Mouse (Mus musculus) left cerebral cortex, adult 8-10 months (tissue): ENCODE results near the gene Maco1. TPM values are rescaled to one million over a fixed set of nuclear protein-coding genes. Genes with fewer than 3 reads are reported as not detected.
A peak's percentile ranks its signal among the peaks of the same experiment; 100 is the strongest.

ENCODE experiments used
- DNase-seq, 2 experiments: peaks; one replicate each; pipeline ENCODE4 v3.0.0; 2022; ENCODE audit warnings: low spot score in 2 of 2
- total RNA-seq, 4 experiments: library from RNA; stranded (reverse); gene quantifications; 2 replicates each; pipeline ENCODE4 v1.2.4; 2022

Gene Maco1
- 10 to 100 TPM; 48.8 to 62.7 (median 58.4) TPM for total RNA-seq

DNA sequence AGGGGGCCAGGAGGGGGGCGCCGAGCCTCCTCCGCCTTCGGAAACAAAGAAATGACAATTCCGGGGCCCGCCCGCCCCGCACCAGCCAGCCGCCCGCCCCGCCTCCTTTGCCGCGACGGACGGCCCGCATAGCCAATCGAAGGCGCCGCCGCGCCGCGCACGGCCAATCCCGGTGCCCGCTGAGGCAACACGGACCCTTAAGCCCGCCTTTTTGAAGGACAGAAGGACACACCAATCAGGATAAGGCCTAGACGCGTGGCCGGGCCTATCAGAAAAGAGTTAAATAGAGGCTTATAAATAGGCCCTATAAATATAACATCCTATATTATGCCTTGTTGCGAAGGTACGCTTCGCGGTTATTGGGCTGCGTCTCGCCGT lies at the start of gene Maco1:
TSS of gene Maco1 (minus strand) at position 87 of the 378 bp plus-strand sequence.
- peak; percentile 99 to 100 for DNase-seq

DNA sequence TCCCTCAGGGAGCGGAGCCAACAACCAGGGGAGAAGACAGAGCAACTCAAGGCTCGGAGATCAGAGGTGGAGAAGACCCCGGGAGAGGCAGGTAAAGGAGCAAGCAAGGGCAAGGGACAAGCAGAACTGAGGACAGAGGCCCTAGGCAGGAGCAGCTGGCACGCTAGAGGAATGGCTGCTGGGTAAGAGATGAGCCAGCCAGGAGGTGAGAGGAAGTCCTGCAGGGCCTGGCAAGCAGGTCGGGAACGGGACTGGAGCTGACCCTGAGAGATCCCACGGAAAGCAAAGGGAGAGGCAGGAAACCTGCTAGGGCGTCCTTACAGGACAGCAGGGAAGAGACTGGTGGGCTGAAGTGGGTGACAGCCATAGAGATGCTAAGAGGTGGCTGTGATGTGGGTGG lies 48.0 kb upstream of the Maco1 start:
- no peak for DNase-seq

DNA sequence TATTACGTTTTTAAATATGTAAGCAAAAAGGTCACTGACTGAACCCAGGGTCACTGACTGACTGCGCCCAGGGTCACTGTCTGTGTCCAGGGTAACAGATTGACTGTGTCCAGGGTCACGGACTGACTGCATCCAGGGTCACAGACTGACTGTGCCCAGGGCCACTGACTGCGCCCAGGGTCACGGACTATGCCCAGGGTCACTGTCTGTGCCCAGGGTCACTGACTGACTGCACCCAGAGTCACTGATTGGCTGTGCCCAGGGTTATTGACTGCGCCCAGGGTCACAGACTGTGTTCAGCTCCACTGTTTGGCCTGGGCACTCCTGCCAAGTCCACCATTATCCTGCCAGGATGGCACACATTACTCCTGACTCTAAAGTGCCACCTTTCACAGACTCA lies 44.1 kb upstream of the Maco1 start:
- DNase-seq, result no peak

DNA sequence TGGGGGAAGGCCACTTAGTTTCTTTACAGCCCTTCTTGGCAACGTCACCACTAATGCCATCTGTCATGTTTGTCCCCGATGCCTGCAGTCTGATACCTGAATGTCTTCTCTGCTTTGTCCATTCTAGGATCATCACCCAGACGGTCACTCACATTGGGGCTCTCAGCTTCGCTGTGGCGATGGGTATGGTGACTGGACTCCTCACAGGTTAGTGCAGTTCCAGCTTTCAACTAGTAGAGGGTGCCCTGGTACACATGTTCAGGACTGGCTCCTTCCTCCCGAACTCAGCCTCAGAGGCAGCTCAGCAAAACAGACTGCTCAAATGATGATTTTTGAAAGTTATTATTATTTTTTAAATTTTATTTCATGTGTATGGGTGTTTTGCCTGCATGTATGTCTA lies 39.0 kb upstream of the Maco1 start:
- DNase-seq, result no peak

DNA sequence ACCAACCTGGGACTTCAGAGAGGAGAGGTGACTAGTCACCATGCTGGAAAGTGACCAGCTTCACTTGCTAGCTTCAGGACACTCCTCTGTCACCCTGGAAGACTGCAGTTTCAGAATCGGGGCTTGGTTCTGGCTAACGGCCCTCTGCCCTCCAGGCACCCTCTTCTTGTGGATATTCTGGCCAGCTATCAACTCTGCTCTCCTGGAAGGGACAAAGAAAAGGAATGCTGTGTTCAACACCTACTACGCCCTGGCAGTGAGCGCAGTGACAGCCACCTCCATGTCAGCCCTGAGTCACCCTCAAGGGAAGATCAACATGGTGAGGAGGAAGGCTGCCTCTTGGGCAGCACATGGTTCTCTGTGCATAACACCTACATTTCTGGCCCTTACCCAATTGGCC lies 31.2 kb upstream of the Maco1 start:
- DNase-seq, result peak in 1 of 2 experiments; percentile 38

DNA sequence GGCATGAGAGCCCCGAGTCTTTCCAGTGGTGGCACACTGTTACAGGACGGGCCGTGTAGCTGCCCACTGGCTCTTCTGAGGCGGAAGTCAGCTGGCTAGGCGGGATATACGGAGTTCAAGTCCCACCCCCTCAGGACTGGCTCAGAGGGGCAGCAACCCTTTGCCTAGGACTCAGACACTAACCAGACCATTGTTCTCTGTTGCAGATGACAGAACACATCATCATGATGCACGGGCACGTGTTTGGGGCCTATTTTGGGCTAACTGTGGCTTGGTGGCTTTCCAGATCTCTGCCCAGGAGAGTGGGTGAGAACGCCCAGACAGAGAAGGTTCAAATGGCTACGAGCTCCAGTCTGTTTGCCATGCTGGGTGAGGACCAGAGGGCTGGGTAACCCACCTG lies 30.7 kb upstream of the Maco1 start:
- no peak for DNase-seq

DNA sequence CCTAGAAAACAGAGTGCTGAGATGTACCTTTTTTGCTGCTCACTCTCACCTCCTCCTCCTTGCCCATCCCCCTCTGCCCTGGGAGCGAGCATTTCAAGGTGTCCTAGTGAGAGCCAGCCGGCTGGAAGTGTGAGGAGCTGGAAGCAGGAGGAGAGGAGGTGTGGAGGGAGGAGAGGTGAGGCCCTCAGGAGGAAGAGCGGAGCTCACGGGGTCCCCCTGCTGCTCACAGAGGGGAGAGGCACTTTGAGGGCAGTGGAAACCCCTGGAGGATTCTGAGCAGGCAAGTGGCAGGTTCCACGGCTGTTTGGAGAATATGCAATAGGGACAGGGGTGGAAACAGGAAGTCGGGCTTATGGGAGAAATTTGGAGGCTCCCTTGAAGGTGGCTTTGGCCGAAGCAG lies 30.1 kb upstream of the Maco1 start:
- DNase-seq, result no peak

DNA sequence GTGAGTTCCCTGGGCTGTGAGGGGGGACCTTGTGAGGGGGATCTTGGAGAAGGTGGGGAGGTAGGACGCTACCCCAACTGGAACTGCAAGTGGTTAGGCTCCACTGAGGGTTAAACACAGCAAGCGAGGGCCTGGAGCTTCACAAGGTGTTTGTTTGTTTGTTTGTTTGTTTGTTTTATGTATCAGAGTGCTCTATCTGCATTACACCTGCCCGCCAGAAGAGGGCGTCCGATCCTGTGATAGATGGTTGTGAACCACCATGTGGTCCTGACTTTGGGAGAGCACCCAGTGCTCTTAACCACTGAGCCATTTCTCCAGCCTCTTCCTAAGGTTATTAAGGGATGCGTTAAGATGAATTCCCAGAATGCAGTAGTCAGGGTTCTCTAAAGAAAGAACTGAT lies 26.9 kb upstream of the Maco1 start:
- no peak for DNase-seq

DNA sequence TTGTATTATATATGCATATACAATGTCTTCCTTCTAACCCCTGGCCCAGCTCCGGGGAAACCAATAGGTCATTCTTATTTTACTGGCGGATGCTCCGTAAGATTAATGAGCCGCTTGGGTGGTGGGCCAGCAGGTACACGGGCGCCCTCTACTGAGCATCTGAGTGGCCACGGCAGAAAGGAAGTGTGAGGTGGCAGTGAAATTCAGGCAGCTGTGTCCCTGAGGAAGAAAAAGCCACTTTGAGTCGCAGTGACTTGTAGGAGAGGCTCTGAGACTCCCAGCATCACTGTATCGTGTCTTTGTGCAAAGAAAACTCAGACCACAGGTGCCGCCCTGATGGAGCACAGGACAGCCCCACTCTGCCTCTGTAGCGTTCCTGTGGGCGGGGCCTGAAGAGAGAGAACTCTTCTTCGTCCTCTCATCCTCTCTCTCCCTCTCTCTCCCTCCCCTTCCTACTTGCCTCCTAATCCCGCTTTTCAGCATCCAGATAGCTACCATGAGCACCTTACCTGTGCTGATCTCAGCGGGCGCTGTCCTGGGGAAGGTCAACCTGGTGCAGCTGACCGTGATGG lies 26.4 kb upstream of the Maco1 start:
- DNase-seq, result peak in 1 of 2 experiments; percentile 27

DNA sequence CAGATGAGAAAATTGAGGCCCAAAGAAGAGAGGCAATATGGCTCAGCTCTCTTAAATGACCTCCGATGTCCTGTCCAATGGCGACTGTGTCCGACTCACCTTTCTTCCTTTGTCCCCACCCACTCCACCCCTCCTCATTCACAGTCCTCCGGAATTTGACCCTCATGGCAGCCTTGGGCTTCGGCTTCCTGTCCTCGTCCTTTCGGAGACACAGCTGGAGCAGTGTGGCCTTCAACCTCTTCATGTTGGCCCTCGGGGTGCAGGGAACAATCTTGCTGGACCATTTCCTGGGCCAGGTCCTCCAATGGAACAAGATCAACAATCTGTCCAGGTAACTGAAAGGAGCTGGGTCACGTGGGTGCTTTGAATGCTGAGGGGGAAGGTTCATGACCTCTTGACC lies 23.0 kb upstream of the Maco1 start:
- DNase-seq, result no peak

DNA sequence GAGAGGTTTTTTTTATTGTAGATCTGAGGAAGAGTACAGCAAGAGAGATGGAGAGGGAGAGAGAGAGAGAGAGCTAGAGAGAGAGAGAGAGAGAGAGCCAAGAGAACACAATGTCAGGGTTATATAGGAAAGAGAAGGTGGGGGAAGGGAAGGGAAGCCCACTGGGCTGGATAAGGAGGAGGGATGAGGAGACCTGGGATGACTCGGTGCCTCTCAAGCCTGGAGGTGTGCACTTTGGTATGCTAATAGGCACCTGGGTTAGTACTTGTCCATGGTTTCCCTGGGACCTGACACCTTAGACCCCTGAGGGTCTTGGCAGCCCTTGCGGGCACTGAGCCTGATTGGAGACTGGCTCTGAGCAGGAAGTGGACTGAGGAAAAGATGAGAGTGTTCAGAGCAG lies 18.8 kb upstream of the Maco1 start:
- no peak for DNase-seq

DNA sequence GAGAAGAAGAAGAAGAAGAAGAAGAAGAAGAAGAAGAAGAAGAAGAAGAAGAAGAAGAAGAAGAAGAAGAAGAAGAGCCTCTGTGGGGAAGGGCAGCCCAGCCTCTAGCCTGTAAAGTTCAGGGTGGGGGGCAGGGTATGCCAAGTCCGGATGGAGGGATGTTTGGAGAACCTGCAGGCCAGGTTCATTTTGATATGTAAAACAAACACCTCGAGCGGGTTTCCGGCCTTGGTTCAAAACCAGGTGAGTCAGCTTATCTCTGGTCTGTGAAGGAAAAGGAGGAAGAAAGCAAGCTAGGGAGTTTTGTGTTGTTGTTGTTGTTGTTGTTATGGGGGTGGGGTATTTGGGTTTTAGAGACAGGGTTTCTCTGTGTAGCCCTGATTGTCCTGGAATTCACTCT lies 18.3 kb upstream of the Maco1 start:
- no peak for DNase-seq

DNA sequence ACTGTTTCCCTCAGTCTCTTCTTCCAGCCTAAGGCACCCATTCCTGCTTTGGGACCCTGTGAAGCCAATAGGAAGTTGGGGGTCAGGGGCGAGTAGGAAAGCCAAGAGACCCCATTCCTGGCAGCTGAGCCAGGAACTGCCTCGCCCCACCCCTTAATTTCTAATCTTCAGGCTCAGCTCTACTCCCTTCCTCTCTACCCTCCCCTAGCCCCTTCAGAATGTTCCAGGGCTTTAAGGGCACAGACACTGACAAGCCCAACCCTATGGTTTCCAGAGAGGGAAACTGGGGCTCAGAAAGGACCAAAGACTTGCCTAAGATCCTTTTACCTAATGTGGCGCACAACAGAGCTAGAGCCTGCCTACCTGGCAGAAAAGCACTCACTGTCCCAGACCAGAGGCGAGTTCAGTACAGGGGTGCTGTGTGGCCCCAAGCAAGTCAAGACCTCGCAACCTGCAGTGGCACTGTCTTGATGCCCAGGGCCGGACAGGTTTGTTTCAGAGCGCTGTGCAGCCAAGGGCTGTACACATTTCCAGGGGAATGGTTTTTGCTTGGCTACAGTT lies 16.8 kb upstream of the Maco1 start:
- DNase-seq, result no peak

DNA sequence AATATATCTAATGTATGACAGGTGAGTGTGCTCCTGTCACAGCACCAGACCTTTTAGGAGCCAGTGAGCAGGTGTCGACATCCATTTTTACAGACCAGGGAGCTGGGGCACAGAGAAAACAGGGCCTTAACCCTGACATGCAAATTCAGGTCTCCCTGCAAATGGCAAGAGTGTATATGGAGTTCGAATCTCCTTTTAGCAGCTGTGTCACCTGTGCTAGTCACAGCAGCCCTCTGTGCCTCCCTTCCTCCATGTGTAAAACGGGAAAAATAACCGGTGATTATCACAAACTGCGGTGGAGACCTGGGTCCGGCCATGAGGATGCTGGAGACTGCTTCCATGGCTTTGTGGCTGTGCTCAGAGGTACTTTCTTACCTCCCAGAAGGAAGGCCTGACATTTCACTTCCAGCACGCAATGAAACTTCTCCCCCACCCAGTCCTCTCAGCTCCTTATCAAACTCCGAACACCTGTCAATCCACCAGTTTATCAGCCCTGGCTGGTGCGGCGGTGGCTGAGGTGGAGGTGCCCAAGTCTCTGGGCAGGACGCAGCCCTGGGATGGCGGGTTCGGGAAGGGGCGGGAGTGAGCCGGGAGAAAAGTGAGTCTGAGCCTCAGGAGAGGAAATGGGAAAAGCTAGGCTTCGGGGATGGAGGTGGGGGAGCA lies 16.1 kb upstream of the Maco1 start:
- DNase-seq, result no peak

DNA sequence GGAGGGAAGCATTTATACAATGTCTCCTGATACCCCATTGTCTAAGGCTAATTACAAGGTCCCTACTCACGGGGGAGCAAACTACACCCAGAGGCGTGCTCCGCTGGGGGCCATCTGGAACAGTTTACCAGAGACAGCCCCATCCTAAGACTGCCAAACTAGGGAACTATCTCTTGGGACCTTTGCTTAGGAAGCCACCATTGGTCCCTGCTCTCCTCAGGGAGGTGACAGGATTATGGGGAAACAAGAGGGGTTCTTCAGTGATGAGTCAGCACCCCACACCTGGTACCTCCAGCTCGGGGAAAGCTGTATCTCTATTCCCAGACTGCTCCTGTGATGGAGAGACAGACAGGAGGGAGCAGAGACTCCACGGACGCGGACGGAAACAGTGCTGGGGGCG lies 15.3 kb upstream of the Maco1 start:
- no peak for DNase-seq

DNA sequence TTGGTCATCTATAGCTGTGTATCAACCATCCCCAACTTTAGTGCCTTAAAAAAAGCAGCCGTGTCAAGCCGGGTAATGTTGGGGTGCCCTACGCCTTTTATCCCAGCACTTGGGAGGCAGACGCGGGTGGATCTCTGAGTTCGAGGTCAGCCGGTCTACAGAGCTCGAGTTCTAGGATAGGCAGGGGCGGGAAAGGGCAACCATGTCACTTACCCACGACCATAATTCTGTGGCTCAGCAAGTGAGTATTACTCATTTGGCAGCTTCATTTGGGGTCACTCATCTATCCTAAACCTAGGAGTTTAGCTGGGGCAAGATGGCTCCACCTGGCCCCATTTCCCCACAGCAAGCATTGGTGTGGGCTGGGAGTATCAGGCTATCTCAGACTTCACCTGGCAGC lies 14.9 kb upstream of the Maco1 start:
- no peak for DNase-seq

DNA sequence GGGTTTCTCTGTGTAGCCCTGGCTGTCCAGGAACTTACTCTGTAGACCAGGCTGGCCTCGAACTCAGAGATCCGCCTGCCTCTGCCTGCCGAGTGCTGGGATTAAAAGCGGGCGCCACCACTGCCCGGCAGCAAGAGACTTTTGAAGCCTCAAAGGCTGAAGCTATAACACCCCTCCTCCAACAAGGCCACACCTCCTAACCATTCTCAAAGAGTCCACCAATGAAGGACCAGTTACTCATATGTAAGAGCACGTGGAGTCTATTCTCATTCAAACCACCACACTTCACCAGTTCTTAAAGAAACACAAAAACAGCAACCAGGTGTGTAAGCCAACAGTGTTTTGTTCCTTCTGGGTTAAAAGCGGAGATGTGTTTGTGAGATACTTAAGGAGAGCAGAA lies 14.5 kb upstream of the Maco1 start:
- DNase-seq, result no peak

DNA sequence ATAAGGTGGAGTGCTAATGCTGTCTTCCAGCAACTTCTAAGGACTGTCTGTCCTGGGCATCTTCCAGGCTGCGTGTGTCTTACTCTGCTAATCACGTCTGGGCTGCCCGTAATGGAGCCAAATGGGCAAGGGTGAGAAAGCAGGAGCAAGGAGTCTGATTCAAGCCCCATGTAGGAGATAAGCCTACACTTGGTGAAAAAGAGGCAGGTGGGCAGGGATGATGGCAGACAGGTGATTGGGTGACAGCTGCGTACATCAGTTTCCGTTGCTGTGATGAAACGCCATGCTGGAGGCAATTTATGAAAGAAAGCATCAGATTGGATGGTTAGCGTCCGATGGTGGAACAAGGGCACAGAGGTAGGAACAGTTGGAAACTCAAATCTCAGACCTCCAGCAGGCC lies 14.1 kb upstream of the Maco1 start:
- DNase-seq, result no peak

DNA sequence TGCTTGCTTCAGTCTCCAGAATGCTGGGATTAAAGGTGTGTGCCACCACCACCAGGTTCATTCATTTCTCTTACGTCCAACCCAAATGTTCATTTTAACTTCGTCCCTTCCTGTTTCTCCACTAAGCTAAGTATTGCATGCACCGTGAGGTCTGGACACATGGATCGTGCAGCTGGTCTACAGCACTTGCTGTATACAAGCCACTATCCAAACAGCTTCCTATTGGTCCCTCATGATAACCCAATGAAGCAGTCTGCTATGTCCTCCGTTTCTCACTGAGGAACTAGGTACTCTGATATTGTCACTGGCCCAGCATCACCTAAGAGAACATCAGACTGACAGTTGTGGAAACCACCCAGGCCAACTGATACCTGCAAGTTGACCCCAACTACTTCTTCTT lies 12.6 kb upstream of the Maco1 start:
- no peak for DNase-seq

DNA sequence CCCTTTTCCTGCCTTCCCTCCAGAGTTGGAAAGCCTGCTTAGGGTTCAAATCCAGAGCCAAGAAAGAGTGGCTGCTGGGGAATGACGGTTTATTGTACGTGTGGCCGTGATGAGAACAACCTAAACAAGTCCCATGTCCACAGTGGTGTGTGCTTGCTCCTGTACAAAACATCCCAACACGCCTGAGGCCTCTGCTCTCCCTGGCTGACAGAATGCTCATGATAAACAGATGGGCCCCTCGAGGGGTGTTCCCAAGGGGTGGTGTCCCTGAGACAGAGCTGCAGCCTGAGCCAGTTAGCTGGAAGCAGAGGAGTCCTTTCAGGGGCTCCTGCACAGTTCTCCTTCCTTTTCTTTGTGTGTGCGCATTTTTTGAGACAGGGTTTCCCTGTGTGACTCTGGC lies 12.2 kb upstream of the Maco1 start:
- no peak for DNase-seq

DNA sequence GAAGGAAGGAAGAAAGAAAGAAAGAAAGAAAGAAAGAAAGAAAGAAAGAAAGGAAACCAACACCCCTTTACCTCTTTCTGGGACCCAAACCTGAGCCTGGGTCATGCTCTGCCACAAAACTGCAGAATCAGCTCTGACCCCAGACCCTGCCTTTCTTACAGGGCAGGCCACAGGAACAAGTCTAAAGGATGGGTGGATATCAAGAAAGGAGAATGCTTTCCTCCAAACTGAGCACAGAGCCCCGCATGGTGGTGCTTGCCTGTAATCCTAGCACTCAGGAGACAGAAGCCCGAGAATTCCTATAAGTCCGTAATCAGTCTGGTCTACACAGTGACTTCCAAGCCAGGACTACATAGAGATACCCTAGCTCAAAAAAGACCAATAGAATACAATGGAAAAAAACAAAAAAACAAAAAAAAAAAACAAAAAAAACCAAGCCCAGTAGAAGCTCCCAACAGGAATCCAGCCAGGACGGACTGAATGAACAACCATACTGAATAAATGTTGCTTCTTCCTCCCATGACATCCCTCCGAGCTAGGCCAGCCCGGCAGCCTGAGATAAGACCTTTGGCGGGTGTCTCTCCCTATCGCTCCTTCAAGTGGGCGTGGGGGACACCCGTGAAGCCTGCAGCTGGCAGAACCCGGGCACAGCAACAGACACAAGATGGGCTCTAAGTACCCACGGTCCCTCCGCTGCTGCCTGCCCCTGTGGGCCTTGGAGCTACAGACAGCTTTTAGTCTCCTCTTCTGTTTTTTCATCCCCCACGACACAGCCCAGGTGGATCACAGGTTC lies 11.0 kb upstream of the Maco1 start, which contains the start of gene Rhd:
TSS of gene Rhd (plus strand) at position 600 of the 793 bp plus-strand sequence.
- DNase-seq, result no peak

DNA sequence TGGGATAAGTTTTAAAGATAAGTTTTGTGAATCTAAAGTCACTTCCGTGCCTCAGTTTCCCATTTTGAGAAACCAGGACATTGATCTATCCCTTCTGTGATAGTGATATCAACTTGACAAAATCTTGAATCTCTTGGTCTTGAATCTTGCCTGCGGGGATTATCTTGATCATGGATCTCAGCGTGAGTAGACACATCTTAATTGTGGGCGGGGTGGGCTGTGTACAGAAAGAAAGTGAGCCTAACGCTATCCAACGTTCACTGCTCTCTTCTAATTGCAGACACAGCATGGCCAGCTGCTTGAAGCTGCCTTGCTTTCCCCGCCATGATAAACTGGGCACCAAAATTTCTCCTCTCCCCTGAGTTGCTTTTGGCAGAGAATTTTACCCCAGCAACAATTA lies 9.9 kb upstream of the Maco1 start:
- no peak for DNase-seq

DNA sequence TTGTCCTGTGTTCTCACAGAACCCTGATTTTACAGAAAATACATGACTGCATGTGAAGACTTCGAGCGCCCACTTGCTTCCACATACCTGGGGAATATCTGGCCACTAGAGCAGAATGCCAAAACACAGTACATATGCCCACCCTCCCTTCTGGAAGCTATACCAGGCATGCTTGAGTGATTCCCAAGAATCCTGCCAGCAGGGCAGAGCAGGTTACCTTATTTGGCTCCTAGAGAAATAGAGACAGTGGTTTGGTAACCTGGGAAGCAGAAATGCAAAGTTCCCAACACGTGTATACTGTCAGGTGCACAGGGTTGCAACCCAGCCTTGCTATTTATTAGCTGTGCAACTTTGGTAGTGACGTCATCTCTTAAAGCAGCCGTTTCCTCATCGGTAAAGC lies 8.7 kb upstream of the Maco1 start:
- no peak for DNase-seq
